Comparison of ENCODE assay signal across 8 mouse cellular contexts in the genomic region with DNA sequence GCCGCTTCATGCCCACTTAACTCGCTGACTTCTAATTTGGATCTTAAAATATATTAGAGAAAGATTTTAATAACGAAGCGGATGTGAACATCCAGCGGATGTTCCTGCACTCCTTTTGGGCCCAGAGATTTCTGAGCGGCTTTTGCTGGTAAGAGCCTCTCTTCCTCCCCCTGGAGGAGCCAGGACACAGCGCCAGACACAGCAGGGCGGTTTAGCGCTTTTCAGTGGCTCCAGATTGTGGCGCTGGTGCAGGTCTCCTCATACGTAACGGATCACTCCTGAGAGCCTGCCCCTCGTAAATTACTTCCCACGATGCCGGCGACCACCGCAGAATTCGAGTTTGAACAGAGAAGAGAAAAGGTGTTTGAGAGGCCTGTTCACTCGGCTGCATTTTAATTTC. TPM values are rescaled to one million over a fixed set of nuclear protein-coding genes. Genes with fewer than 3 reads are reported as not detected.
DNase-seq lines count a peak whose midpoint lies in the region; ATAC-seq and TF ChIP-seq lines count a peak whose summit lies in the region.

No protein-coding gene starts in this region.

- no peak for TF ChIP-seq POLR2A in olfactory bulb, adult 2 months (IDR thresholded peaks at IDR 0.05; ENCODE audit: insufficient read depth, low read depth, low read length)

- H3K4me1 ChIP-seq in embryonic facial prominence, embryonic 13.5 days: peaks cover 12% of the 10 kb centered on the region
- H3K4me1 ChIP-seq in liver, postnatal 0 days (ENCODE audit: insufficient read depth): no peaks in the 10 kb centered on the region
- H3K4me1 ChIP-seq in olfactory bulb, adult 2 months (ENCODE audit: control insufficient read depth, insufficient read depth, low read length): peaks cover 5% of the 10 kb centered on the region; the same call in 1 of the 2 replicates

- H3K36me3 ChIP-seq in embryonic facial prominence, embryonic 13.5 days: no peaks in the 10 kb centered on the region
- no peaks in the 10 kb centered on the region for H3K36me3 ChIP-seq in liver, postnatal 0 days (replicated peaks; ENCODE audit: insufficient read depth, low read length)

- no peaks in the 10 kb centered on the region for H3K9me3 ChIP-seq in embryonic facial prominence, embryonic 13.5 days
- no peaks in the 10 kb centered on the region for H3K9me3 ChIP-seq in liver, postnatal 0 days (ENCODE audit: low read length)

- 2% methylated on average over 19 of the region's 19 CpGs for WGBS in embryonic facial prominence, embryonic 13.5 days
- WGBS in liver, postnatal 0 days (ENCODE audit: insufficient replicate concordance): 4% methylated on average over 19 of the region's 19 CpGs
- WGBS in olfactory bulb, adult 2 months: 4% methylated on average over 19 of the region's 19 CpGs

- H3K27ac ChIP-seq in embryonic facial prominence, embryonic 13.5 days: no peak overlapping the region
- H3K27ac ChIP-seq in liver, postnatal 0 days (ENCODE audit: low read depth): no peak overlapping the region
- H3K27ac ChIP-seq in olfactory bulb, adult 2 months (ENCODE audit: insufficient read depth, low read depth, low read length): no peak overlapping the region

- peak overlapping the region; percentile 57 for H3K4me2 ChIP-seq in embryonic facial prominence, embryonic 13.5 days
- H3K4me2 ChIP-seq in liver, postnatal 0 days (ENCODE audit: low read depth, low read length): peak overlapping the region; percentile 46

- intact Hi-C loops in heart, postnatal 14 days (cut with DNase I): no loop called here

- TF ChIP-seq EP300 in liver, postnatal 0 days (IDR thresholded peaks at IDR 0.05; ENCODE audit: low read depth): no peak

- ATAC-seq in embryonic facial prominence, embryonic 13.5 days (ENCODE audit: insufficient number of reproducible peaks, insufficient read depth, low FRiP score, low TSS enrichment, low read depth): no peak
- no peak for ATAC-seq in liver, postnatal 0 days

- peak overlapping the region; percentile 29 for H3K4me3 ChIP-seq in embryonic facial prominence, embryonic 13.5 days
- no peak overlapping the region for H3K4me3 ChIP-seq in liver, postnatal 0 days (ENCODE audit: low read depth, low read length)
- peak overlapping the region; percentile 18; the same call in 1 of the 2 replicates for H3K4me3 ChIP-seq in olfactory bulb, adult 2 months (ENCODE audit: insufficient read depth, low read depth, low read length)

- peaks cover 27% of the 10 kb centered on the region for H3K27me3 ChIP-seq in embryonic facial prominence, embryonic 13.5 days
- H3K27me3 ChIP-seq in liver, postnatal 0 days (ENCODE audit: insufficient read depth, low read length): peaks cover 4% of the 10 kb centered on the region

- H3K9ac ChIP-seq in embryonic facial prominence, embryonic 13.5 days: peak overlapping the region; percentile 66
- H3K9ac ChIP-seq in liver, postnatal 0 days (replicated peaks): no peak overlapping the region

- peak; percentile 51 for TF ChIP-seq CTCF in liver, postnatal 0 days (IDR thresholded peaks at IDR 0.05; ENCODE audit: low read depth)
- TF ChIP-seq CTCF in olfactory bulb, adult 2 months (IDR thresholded peaks at IDR 0.05; ENCODE audit: insufficient read depth, low read depth, low read length): peak; percentile 35; the same call in 1 of the 2 replicates

- peak; percentile 15 for DNase-seq in ovary, adult 18-20 months (ENCODE audit: low spot score)
- DNase-seq in ovary, postnatal 10 days (ENCODE audit: low spot score): no peak
- DNase-seq in heart, postnatal 14 days: peak; percentile 46 to 65
- DNase-seq in kidney, postnatal 36 days: peak; percentile 51 to 79
- peak; percentile 34 for DNase-seq in liver, postnatal 0 days
- DNase-seq in spleen, adult 12 weeks (ENCODE audit: low spot score): no peak

RNA-seq across cellular contexts. Expression of gene Snx11, which starts 41.5 kb away (rescaled TPM):
- polyA plus RNA-seq in embryonic facial prominence, embryonic 13.5 days (2015; fragmentation: Nextera tagmentation; extraction: Ambion mirVana): 23.5 TPM in 2 replicates
- total RNA-seq in heart, postnatal 14 days (2021): 10 to 100 TPM; 12.4 to 13.7 TPM
- polyA plus RNA-seq in liver, postnatal 0 days (2015; fragmentation: Nextera tagmentation; extraction: Ambion mirVana): 7.0 and 7.5 TPM in 2 replicates
- not detected in 2 replicates for polyA plus RNA-seq in olfactory bulb, adult 2 months (2012; ENCODE audit: insufficient read depth, insufficient read length, low replicate concordance, missing spikeins)

RNA-seq across cellular contexts. Expression of gene Cbx1, which starts 53.0 kb away (rescaled TPM):
- 164 and 170 TPM in 2 replicates for polyA plus RNA-seq in embryonic facial prominence, embryonic 13.5 days (2015; fragmentation: Nextera tagmentation; extraction: Ambion mirVana)
- total RNA-seq in heart, postnatal 14 days (2021): 10 to 100 TPM; 36.4 to 46.8 TPM
- 20.7 and 24.9 TPM in 2 replicates for polyA plus RNA-seq in liver, postnatal 0 days (2015; fragmentation: Nextera tagmentation; extraction: Ambion mirVana)
- not detected in 2 replicates for polyA plus RNA-seq in olfactory bulb, adult 2 months (2012; ENCODE audit: insufficient read depth, insufficient read length, low replicate concordance, missing spikeins)

Comparison
In these comparisons a context has a peak if more than half of its experiments do, and no peak if none do; other contexts are left out.
1. DNase-seq: peak in ovary, adult 18-20 months (single experiment), heart, postnatal 14 days (2 of 2), kidney, postnatal 36 days (2 of 2) and liver, postnatal 0 days (single experiment); none in ovary, postnatal 10 days (single experiment) and spleen, adult 12 weeks (single experiment).